Mouse (Mus musculus) cerebellum, adult 11 months (tissue): ENCODE measurements at regions not wholly inside any gene's neighbourhood (a gene's known extent, or its start where the extent isn't known, plus 50 kb on each side); places are given as distances from the start of the nearest gene placed in this dataset.

Source experiments
- DNase-seq: peaks from one replicate; pipeline ENCODE4 v3.0.0; 2022

DNA sequence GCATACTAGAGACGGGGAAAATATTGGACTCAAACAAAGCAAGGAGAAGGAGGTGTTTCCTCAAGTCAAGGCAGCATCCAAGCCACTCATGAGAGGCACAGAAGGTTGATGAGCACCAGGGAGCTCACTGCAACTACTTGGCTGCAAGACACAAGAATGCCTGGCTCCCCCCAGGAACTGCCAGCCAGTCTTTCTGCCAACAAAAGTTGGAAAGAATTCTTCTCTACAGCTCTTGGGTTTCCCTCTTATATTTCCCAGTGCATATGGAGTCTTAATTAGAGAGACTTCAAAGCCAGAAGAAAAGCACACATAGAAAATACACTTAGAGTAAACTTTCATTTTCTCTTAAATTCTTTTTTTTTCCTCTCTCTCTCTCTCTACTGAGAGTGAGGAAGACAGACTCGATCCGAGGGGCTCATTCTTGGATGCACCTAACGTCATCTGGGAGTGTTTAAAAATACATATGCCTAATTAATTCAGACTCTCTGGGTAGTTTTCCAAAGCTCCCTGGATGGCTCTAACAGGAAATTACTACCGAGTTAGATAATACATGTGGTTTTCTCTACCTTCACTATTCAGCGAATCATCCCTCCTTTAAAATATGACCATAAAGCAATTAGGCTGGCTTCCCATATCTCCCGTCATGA is 222.7 kb downstream of the Fam84b start:
- no peak for DNase-seq

DNA sequence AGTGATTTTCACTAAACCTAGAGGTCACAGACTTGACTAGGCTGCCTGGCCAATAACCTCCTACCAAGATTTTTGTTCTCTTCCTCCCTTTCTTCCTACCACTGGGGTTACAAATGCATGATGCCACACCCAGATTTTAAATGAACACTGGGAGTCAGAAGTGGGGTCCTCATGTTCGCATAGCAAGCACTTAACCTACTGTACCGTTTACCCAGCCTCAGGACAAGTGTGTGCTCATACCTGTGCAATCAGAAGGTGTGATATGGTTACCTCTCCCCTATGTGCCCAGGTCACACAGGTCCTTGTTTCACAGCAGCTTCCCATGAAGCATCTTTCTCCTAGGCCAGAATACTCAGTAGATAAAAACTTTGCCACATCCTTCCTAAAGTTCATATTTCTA is 234.8 kb downstream of the Fam84b start:
- DNase-seq, result no peak

DNA sequence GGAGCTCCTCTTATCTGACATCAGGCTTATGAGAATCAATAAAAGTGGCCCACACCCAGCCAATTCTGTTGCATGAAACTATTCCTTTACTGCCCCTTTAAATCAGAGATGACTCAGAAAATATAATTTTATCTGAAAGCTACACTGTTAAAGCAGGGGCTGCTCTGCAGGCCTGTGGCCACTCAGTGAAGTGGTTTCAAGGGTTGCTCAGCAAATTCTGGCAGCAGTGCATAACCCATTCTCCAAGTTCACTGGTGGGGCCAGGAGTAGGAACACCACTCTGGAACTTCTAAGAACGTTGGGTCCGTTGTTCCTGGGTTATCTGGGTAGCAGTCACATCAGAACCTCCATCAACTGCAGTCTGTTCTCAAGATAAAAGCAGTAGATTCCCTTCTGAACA is 236.2 kb downstream of the Fam84b start:
- DNase-seq, result no peak

DNA sequence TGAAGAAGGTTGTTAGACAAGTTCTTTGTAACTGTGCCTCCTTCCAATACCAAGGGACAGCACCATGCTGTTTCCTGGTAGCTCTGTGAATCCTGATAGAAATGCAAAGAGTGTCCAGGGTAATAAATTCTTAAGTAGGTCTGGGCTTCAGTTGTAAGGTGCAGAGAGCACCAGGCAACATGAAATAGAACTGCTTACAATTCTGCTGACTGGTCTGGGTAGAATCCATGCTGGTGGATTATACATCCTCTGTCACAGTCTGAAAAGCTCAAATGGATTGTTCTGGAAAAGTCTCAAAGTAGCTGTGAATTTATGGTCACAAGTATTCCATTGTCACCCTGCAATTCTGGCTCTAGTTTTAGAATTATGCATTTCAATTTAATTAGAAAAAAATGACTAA is 251.7 kb downstream of the Fam84b start:
- DNase-seq, result no peak

DNA sequence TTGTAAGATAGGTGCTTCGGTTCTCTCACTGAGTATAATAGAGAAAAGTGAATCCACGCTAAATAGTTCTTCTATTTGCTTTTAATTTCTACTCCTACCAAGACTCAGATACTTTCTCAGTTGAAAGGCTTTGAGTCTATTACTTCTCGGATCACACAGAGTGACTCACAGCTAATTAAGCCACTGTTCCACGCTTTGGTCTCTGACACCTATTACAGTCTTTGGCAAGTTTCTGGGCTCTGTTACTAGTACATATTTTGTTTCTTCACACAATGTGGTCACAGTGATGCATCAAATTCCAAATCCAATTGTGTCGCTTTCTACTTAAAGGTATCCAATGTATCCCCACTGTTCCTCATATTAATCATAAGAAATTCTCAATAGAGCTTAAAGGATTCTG is 276.5 kb downstream of the Fam84b start:
- DNase-seq, result no peak

DNA sequence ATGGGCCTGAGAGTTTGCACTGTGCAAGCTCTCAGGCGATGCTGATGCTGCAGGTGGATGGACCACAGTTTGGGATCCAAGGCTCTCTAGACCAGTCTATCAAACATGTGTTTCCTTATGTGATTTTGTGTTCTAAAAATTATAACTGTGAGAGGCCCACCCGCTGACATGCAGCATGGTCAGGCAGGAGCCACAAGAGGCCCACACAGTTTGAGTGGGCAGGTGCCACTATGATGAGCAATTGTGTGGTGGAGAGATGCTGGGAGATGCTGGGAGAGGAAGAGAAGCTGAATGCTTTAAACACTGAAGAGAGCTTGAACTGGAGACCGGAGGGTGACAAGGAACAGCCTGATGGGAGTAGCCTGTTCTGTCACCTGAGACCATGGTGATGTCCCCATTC is 287.3 kb downstream of the Fam84b start:
- no peak for DNase-seq

DNA sequence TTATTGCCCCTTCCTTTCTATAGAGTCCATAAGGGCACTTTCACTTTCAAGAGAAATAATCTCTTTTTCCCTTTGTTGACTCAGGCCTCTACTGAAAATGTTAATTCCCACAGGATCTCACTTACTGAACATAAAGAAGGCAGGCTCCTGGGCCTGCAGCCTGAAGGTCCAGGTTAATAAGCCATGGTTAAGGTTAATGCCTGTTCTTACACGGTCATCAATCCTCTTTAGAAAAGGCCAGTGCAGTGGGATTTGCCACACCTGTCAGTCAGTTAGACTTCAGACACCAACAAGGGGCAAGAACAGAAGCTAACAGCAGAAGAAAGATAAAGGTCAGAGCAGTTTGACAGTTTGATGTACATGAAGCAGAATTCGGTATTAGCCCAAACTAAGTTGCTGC is 288.6 kb downstream of the Fam84b start:
- no peak for DNase-seq

DNA sequence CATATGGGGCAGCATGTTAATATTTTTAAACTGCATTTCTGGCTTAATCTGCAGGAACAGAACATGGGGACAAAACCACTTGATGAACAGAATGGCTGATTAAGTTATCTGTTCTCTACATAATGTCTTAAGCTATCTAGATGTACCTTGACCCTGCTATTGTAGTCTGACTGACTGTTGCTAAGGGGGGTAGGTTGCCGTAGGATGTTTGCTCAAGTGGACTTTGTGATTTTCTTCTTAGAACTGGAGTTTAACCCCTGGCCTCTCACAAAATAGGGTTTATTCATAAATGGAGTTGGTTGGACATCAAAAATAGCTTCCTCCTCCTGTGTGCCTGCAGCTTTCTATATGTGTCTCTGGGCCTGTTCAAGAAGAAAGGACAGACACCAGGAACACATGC is 292.9 kb downstream of the Fam84b start:
- no peak for DNase-seq

DNA sequence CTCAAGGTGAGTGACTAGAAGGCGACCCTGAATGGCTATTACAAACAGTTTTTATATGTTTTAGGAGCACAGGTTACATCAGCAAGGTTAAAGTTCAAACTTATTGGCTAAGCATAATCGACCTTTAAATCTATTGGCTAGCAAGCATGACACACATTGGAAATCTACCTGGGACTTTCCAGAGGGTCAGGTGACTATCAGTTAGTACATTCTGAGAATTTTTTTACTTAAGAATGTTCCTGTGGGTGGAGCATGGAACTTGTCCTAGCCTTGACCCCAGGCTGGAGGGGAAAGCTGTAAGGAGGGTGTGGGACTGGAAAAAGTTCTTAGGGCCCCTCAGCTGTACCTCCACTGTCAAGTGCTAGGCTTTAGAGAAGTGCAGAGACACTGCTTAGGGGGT is 297.9 kb downstream of the Fam84b start:
- DNase-seq, result no peak

DNA sequence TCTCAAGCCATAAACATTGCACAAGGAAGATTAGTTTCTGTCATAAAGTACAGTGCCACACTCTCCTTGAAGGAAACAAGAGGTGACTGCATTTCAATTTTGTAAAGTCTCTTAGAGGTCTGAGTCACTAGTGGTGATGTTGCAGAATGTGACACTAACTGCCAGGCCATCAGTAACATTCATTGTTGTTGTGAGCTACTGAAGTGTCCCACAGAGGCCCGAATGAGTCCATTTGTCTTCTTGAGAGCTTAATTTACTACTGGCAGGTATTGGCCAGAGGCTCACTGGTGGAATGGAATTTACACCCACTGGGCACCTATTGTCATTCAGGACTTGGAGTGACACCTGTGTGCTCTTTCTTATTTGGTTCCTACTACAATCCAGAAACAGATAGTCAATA is 299.0 kb downstream of the Fam84b start:
- DNase-seq, result no peak

DNA sequence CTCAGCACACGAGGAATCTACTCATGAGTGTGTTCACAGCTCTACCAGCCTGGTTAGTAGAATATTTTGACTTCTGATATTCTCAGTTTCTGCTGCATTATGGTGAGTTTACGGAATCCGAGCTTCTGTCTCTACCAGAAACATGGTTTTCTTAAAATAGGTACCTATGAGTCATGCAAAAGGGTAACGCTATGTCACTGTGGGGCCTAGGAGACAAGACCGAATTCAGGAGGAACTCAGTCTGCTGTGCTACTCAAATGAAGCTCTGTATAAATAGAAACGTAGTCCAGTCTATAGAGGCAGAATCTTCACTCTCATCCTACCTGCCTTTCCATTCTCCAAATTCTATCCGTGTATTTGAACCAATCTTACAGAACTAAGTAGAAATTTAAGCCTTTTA is 305.5 kb downstream of the Fam84b start:
- no peak for DNase-seq

DNA sequence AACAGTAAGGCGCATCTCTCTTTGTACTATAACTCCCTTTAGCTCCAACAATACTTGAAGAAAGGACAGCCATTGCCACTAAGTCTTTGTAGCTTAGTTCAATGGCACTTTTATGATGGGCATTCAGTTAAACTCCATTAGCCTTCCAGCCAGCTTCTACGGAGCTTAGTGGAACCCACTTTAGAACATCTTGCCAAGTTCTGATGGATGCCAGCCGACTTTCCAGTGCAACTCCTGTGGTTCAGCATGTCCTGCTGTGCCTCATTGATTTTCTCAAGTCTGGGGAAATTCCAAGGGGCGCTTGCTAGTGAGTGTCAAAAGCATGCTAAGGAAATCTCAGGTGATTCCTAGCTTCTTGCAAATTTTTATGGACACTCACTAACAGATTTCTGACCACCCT is 316.4 kb downstream of the Fam84b start:
- no peak for DNase-seq

DNA sequence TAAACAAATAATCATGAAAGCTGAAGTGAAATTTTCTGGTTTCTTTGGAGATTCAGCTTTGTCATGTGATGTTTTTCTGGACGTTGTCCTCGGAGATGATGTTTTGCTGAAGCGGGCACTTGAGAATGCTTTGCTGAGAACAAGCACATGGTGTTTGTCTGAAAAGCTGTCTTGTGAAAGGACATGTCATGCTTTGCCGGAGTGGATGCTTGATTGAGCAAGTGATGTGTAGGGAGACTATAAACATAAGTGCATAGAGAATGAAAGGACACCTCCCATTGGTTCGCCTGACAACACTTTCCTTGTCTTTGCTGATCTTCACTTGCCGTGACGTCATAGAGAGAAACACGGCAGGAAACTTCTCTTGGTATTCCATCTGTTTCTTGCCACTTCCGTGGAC is 318.9 kb downstream of the Fam84b start:
- no peak for DNase-seq

DNA sequence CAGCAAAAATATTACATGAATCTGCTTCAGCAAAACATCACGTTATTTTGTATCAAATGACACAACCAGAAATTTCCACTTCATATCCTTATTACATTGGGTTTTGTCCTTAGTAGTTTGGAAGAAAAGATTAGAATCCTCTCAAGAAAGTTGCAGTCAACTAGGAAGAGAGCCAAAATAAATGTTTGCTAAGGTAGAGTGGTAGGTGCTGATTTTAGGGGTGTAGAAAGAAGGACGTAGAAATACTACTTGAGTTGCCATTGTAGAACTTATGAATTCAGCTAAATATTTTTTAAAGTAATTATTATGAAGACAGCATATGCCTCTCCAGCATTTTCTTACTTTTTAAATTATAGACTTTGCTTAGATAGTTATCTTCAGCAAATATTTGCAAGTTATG is 336.8 kb downstream of the Fam84b start:
- no peak for DNase-seq

DNA sequence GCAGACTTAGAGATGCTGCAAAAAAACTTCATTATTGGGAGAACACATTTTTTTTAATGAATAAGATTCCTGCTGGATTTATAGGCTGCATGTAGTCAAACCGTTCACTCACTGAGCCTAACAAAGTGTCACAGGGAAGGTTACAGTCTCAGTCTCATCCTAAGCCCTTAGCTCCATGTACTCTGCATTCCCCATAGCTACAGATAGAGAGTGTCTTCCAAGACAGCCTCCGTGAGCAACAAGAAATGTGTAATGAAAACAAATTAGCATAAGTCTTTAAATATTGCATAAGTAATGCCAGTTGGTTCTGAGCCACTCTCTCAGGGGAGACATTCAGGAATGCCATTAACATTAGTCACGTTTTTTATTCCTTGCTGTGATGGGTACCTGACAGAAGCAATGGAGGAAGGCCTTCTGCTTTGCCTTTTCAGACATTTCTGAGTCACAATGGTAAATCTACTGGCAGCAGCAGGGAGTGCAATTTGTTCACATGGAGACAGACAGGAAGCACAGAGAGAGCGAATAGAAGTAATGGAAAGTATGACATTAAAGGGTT is 376.7 kb downstream of the Fam84b start:
- DNase-seq, result no peak

DNA sequence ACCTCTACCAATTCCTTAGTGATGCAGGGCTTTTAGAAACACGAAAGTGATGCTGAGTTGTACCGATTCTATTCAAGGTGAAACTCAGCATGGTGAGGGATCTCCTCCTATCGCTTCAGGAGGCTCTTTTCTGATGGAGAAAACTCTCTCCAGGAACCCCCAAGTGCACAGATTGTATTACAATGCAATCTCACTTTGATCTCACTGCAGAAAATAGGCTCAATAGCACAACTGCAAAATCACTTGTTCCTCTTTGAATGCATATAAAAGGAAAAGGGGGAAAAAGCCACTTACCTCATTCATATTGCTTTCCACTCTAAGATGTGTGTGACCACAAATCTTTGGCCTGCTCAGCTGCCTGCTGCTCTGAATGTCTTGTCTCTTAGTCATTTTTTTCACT is 378.5 kb downstream of the Fam84b start:
- DNase-seq, result no peak

DNA sequence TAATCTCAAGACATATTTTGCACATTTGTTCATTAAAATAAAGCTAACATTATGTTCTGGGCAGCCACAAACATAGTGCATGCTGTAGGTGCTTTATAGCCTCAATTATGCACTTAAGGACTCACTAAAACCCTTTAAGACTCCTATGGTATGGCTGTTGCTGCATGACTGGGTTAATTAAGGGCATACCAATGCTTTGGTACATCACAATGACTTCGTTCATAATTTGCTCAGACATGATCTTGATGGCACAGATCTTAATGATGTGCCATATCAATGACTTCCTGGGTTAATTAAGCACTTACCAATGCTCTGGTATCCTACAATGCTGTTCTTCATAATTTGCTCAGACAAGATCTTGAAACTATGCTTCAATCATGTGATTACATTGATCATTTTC is 415.5 kb upstream of the 4933412E24Rik start:
- DNase-seq, result no peak

DNA sequence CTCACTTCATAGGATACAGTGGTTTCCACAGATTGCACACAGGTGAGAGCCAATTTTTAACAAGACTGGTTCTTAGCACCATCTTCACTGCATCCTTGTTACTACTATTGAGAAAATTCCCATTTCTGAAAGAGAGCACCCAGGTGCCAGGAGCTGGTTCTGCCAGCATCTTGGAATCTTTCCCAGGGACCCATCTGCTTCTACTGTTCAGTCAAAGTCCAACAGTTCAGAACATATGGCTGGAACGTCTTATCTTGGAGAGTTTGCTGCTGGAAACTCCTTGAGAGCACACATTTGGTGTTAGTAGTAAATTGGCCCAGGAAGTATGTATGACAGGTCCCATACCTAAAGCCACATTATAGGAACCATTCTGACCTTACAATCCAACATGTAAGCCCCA is 402.7 kb upstream of the 4933412E24Rik start:
- no peak for DNase-seq

DNA sequence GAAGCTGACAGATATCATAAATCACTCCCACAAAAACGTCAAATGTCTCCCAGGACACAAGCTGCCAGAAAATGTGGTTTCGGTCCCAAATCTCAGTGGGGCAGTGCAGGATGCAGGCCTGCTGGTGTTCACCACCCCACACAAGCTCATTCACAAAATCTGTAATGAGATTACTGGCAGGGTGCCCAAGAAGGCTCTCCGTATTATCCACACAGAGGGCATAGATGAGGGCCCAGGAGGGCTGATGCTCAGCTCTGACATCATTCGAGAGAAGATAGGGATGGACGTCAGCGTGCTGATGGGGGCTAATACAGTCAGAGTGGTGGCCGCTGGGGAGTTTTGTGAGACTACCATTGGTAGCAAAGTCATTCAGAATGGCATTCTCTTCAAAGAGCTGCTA is 375.9 kb upstream of the 4933412E24Rik start:
- no peak for DNase-seq

DNA sequence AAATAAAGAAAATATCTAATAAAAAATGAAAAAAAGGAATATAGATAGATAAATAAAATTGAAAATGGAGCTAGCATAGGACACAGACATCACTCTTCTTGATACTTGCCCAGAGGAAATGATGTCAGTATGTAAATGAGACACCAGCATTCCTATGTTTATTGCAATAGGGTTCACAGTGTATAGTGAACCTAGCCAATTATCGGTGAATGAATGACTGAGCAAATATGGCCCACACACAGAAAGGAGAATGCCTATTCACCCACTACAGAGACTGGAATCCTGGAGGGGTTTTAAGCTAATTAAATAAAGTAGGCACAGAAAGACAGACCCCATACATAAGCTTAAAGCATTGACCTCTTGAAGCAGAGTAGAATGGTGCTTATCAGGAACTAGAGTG is 373.9 kb upstream of the 4933412E24Rik start:
- no peak for DNase-seq

DNA sequence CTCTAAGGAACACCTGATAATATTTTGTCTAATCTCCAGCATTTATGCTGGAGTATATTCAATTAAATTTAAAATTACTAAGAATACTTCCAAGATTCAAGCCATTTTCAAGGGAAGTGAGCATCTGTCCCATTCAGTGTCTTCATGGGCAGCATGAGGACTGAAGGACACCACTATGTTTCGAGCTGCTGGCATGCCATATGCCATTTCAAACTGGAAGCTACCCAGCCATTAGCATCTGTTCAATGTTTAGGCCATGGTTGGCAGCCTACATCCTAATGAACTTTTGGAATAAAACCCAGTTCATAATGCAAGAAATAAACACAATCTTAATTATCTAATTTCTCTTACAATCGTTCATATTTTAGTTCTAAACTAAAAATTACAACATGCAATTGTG is 371.5 kb upstream of the 4933412E24Rik start:
- DNase-seq, result no peak
